Mouse (Mus musculus): ENCODE data around the gene Npl. TPM values are rescaled to one million over a fixed set of nuclear protein-coding genes. Genes with fewer than 3 reads are reported as not detected.

The Npl gene
- total and polyA plus RNA-seq, 2 experiments, result 0.40 to 2.5 TPM

- no peaks in the 10 kb centered on the region for H3K79me2 ChIP-seq (ENCODE audit: control insufficient read depth, insufficient read depth, low read length)
- H3K27ac ChIP-seq (replicated peaks; ENCODE audit: insufficient read depth, low read depth, low read length), result no peak overlapping the region; the same call in 1 of the 2 replicates
- no peaks in the 10 kb centered on the region for H3K36me3 ChIP-seq (ENCODE audit: control insufficient read depth, insufficient read depth, low read length)
- no peaks in the 10 kb centered on the region for H3K27me3 ChIP-seq (ENCODE audit: control insufficient read depth, insufficient read depth, low read length)
- no peak overlapping the region for H3K9ac ChIP-seq (ENCODE audit: low read depth, low read length)
- H3K4me1 ChIP-seq (ENCODE audit: control insufficient read depth, insufficient read depth, low read length), result no peaks in the 10 kb centered on the region
- TF ChIP-seq CTCF (IDR thresholded peaks at IDR 0.05; ENCODE audit: low read depth, low read length) (no peak), POLR2A (IDR thresholded peaks at IDR 0.05; ENCODE audit: extremely low read depth, insufficient read depth, low read length) (no peak)
- WGBS, result 65% methylated on average over 5 of the region's 5 CpGs
- no peak overlapping the region for H3K4me3 ChIP-seq (ENCODE audit: insufficient read depth, low read depth, low read length)
- DNase-seq (ENCODE audit: extremely low read depth, low read depth, low spot score), result no peak
These were observed 48.1 kb downstream of the Npl start for GRCm38 (mm10) chr1:153501644-153502321.

GRCm38 (mm10) chr1:153500030-153500429, 49.8 kb downstream of the Npl start:
- Histone ChIP-seq H3K4me3 (ENCODE audit: insufficient read depth, low read depth, low read length) (no peak overlapping the region), H3K36me3 (ENCODE audit: control insufficient read depth, insufficient read depth, low read length) (no peaks in the 10 kb centered on the region), H3K9ac (ENCODE audit: low read depth, low read length) (no peak overlapping the region), H3K27me3 (ENCODE audit: control insufficient read depth, insufficient read depth, low read length) (no peaks in the 10 kb centered on the region), H3K4me1 (ENCODE audit: control insufficient read depth, insufficient read depth, low read length) (no peaks in the 10 kb centered on the region), H3K27ac (replicated peaks; ENCODE audit: insufficient read depth, low read depth, low read length) (no peak overlapping the region), H3K79me2 (ENCODE audit: control insufficient read depth, insufficient read depth, low read length) (no peaks in the 10 kb centered on the region)
- no peak for TF ChIP-seq POLR2A (IDR thresholded peaks at IDR 0.05; ENCODE audit: extremely low read depth, insufficient read depth, low read length)
- TF ChIP-seq CTCF (IDR thresholded peaks at IDR 0.05; ENCODE audit: low read depth, low read length), result 0 out of 2 replicates have a peak, but pooled peaks have one; percentile 3
- WGBS, result 34% methylated on average over 9 of the region's 9 CpGs
- peak; percentile 55 for DNase-seq (ENCODE audit: extremely low read depth, low read depth, low spot score)

- DNase-seq (ENCODE audit: extremely low read depth, low read depth, low spot score), result no peak
- H3K9ac ChIP-seq (ENCODE audit: low read depth, low read length), result no peak overlapping the region
- TF ChIP-seq CTCF (IDR thresholded peaks at IDR 0.05; ENCODE audit: low read depth, low read length) (no peak), POLR2A (IDR thresholded peaks at IDR 0.05; ENCODE audit: extremely low read depth, insufficient read depth, low read length) (no peak)
These were observed 53.8 kb downstream of the Npl start for GRCm38 (mm10) chr1:153496030-153496429.

GRCm38 (mm10) chr1:153493931-153494330, 55.9 kb downstream of the Npl start:
- 60% methylated on average over 6 of the region's 6 CpGs for WGBS

More at GRCm38 (mm10) chr1:153496030-153496429, 53.8 kb downstream of the Npl start:
- no peak overlapping the region for H3K27ac ChIP-seq (replicated peaks; ENCODE audit: insufficient read depth, low read depth, low read length)
- no peak overlapping the region for H3K4me3 ChIP-seq (ENCODE audit: insufficient read depth, low read depth, low read length)
- no peaks in the 10 kb centered on the region for H3K79me2 ChIP-seq (ENCODE audit: control insufficient read depth, insufficient read depth, low read length)
- no peaks in the 10 kb centered on the region for H3K36me3 ChIP-seq (ENCODE audit: control insufficient read depth, insufficient read depth, low read length)
- no peaks in the 10 kb centered on the region for H3K27me3 ChIP-seq (ENCODE audit: control insufficient read depth, insufficient read depth, low read length)
- H3K4me1 ChIP-seq (ENCODE audit: control insufficient read depth, insufficient read depth, low read length), result 0 out of 2 replicates have a peak, but pooled peaks cover 2% of the 10 kb centered on the region
- 75% methylated on average over 3 of the region's 3 CpGs for WGBS

GRCm38 (mm10) chr1:153493338-153493737, 56.5 kb downstream of the Npl start:
- Histone ChIP-seq H3K4me1 (ENCODE audit: control insufficient read depth, insufficient read depth, low read length) (0 out of 2 replicates have a peak, but pooled peaks cover 2% of the 10 kb centered on the region), H3K4me3 (ENCODE audit: insufficient read depth, low read depth, low read length) (no peak overlapping the region), H3K9ac (ENCODE audit: low read depth, low read length) (no peak overlapping the region), H3K36me3 (ENCODE audit: control insufficient read depth, insufficient read depth, low read length) (no peaks in the 10 kb centered on the region), H3K27me3 (ENCODE audit: control insufficient read depth, insufficient read depth, low read length) (no peaks in the 10 kb centered on the region), H3K79me2 (ENCODE audit: control insufficient read depth, insufficient read depth, low read length) (no peaks in the 10 kb centered on the region), H3K27ac (replicated peaks; ENCODE audit: insufficient read depth, low read depth, low read length) (no peak overlapping the region)
- TF ChIP-seq POLR2A (IDR thresholded peaks at IDR 0.05; ENCODE audit: extremely low read depth, insufficient read depth, low read length), result no peak
- no peak for TF ChIP-seq CTCF (IDR thresholded peaks at IDR 0.05; ENCODE audit: low read depth, low read length)
- DNase-seq (ENCODE audit: extremely low read depth, low read depth, low spot score), result no peak
- WGBS, result 57% methylated on average over 4 of the region's 4 CpGs

More at GRCm38 (mm10) chr1:153493931-153494330, 55.9 kb downstream of the Npl start:
- DNase-seq (ENCODE audit: extremely low read depth, low read depth, low spot score), result no peak
- H3K27ac ChIP-seq (replicated peaks; ENCODE audit: insufficient read depth, low read depth, low read length), result no peak overlapping the region
- no peaks in the 10 kb centered on the region for H3K27me3 ChIP-seq (ENCODE audit: control insufficient read depth, insufficient read depth, low read length)
- H3K9ac ChIP-seq (ENCODE audit: low read depth, low read length), result no peak overlapping the region
- no peaks in the 10 kb centered on the region for H3K79me2 ChIP-seq (ENCODE audit: control insufficient read depth, insufficient read depth, low read length)
- H3K4me1 ChIP-seq (ENCODE audit: control insufficient read depth, insufficient read depth, low read length), result 0 out of 2 replicates have a peak, but pooled peaks cover 2% of the 10 kb centered on the region
- TF ChIP-seq CTCF (IDR thresholded peaks at IDR 0.05; ENCODE audit: low read depth, low read length) (no peak), POLR2A (IDR thresholded peaks at IDR 0.05; ENCODE audit: extremely low read depth, insufficient read depth, low read length) (no peak)
- H3K36me3 ChIP-seq (ENCODE audit: control insufficient read depth, insufficient read depth, low read length), result no peaks in the 10 kb centered on the region
- H3K4me3 ChIP-seq (ENCODE audit: insufficient read depth, low read depth, low read length), result no peak overlapping the region

- Histone ChIP-seq H3K79me2 (ENCODE audit: control insufficient read depth, insufficient read depth, low read length) (peaks cover 6% of the 10 kb centered on the region), H3K4me3 (ENCODE audit: insufficient read depth, low read depth, low read length) (no peak overlapping the region), H3K36me3 (ENCODE audit: control insufficient read depth, insufficient read depth, low read length) (no peaks in the 10 kb centered on the region), H3K27ac (replicated peaks; ENCODE audit: insufficient read depth, low read depth, low read length) (no peak overlapping the region), H3K27me3 (ENCODE audit: control insufficient read depth, insufficient read depth, low read length) (no peaks in the 10 kb centered on the region), H3K9ac (ENCODE audit: low read depth, low read length) (no peak overlapping the region), H3K4me1 (ENCODE audit: control insufficient read depth, insufficient read depth, low read length) (0 out of 2 replicates have a peak, but pooled peaks cover 2% of the 10 kb centered on the region)
- DNase-seq (ENCODE audit: extremely low read depth, low read depth, low spot score), result no peak
- WGBS, result 96% methylated on average over 1 of the region's 1 CpGs
- no peak for TF ChIP-seq CTCF (IDR thresholded peaks at IDR 0.05; ENCODE audit: low read depth, low read length)
- TF ChIP-seq POLR2A (IDR thresholded peaks at IDR 0.05; ENCODE audit: extremely low read depth, insufficient read depth, low read length), result no peak
These were observed 58.0 kb downstream of the Npl start for GRCm38 (mm10) chr1:153491822-153492221.

Measured in liver, adult 2 months (tissue).